Mouse (Mus musculus) limb, embryonic 12.5 days (tissue): Measurements from ENCODE around the gene Fzd4. TPM values are rescaled to one million over a fixed set of nuclear protein-coding genes. Genes with fewer than 3 reads are reported as not detected.

ENCODE experiments used
- ATAC-seq: fragments of 200-750 bp; cut with Nextera tagmentation; 2 replicates; pipeline ENCODE4 v1.8.0; 2017; ENCODE audit warnings: low read depth, moderate TSS enrichment; ENCODE audit not compliant: insufficient number of reproducible peaks, insufficient read depth, low FRiP score, low TSS enrichment
- H3K27ac ChIP-seq: fragments of 300-500 bp; sonication (generic); 2 replicates; pipeline ENCODE4 v1.5.1; 2016; ENCODE audit warnings: mild to moderate bottlenecking, moderate library complexity
- H3K27me3 ChIP-seq: fragments of 300-500 bp; sonication (generic); 2 replicates; pipeline ENCODE4 v1.6.1; 2016; ENCODE audit warnings: mild to moderate bottlenecking, moderate library complexity
- H3K36me3 ChIP-seq: fragments of 300-500 bp; sonication (generic); 2 replicates; pipeline ENCODE4 v1.6.1; 2016; ENCODE audit warnings: mild to moderate bottlenecking, moderate library complexity
- H3K4me1 ChIP-seq: fragments of 300-500 bp; sonication (generic); replicated peaks from 2 replicates; pipeline ENCODE4 v1.6.1; 2016
- H3K4me2 ChIP-seq: fragments of 300-500 bp; sonication (generic); 2 replicates; pipeline ENCODE4 v1.6.1; 2016; ENCODE audit warnings: mild to moderate bottlenecking, moderate library complexity
- H3K4me3 ChIP-seq: fragments of 300-500 bp; sonication (generic); replicated peaks from 2 replicates; pipeline ENCODE4 v1.5.1; 2016; ENCODE audit warnings: mild to moderate bottlenecking
- H3K9ac ChIP-seq: fragments of 300-500 bp; sonication (generic); replicated peaks from 2 replicates; pipeline ENCODE4 v1.6.1; 2016; ENCODE audit warnings: mild to moderate bottlenecking, moderate library complexity
- H3K9me3 ChIP-seq: fragments of 300-500 bp; sonication (generic); 2 replicates; pipeline ENCODE4 v1.6.1; 2016; ENCODE audit warnings: mild to moderate bottlenecking, moderate library complexity
- WGBS: fragments of 180-500 bp; shearing (Covaris S2); methylation state at CpG from one replicate; pipeline ENCODE4 v1.1.7; 2016; 5-methylcytosine and 5-hydroxymethylcytosine counted together
- polyA plus RNA-seq: library from polyadenylated mRNA; unstranded; fragments of >200 nt; fragmentation: Nextera tagmentation; extraction: Ambion mirVana; gene quantifications from 2 replicates; pipeline ENCODE4 v1.2.1, GENCODE M21; 2016

Fzd4 gene
- polyA plus RNA-seq, 1 experiment from 2014 or later, result 14.8 TPM

DNA sequence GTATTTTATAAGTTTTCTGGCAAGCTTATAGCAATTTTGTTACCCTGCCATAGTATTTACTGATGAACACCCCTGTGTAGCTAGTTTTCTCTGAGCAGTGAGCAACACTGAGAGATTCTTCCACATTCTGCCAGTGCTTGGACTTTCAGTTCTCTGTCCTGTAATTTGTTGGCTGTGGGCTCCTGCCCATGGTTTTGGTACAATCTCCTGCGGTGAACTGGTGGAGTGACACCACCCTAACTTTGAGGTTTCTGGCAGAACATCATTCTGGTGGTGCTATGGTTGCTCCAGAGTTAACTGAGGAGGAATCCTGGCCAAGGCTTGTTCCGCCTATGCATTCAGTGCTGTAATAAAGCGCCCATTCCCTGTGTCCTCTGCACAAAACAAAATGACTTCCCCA, 21.3 kb upstream of the Fzd4 start:
- ATAC-seq, result no peak

GRCm38 (mm10) chr7:89388981-89389380, 15.2 kb upstream of the Fzd4 start:
- Histone ChIP-seq H3K9ac (no peak overlapping the region), H3K4me1 (peaks cover 12% of the 10 kb centered on the region; the same call in 1 of the 2 replicates), H3K27me3 (no peaks in the 10 kb centered on the region), H3K4me2 (no peak overlapping the region), H3K4me3 (no peak overlapping the region), H3K27ac (no peak overlapping the region), H3K36me3 (no peaks in the 10 kb centered on the region), H3K9me3 (no peaks in the 10 kb centered on the region)
- WGBS, result 82% methylated on average over 3 of the region's 3 CpGs
- ATAC-seq, result no peak

More for the DNA sequence above, 21.3 kb upstream of the Fzd4 start:
- Histone ChIP-seq H3K27ac (no peak overlapping the region), H3K4me2 (no peak overlapping the region), H3K27me3 (no peaks in the 10 kb centered on the region), H3K4me1 (peaks cover 27% of the 10 kb centered on the region), H3K4me3 (no peak overlapping the region), H3K9ac (no peak overlapping the region), H3K9me3 (no peaks in the 10 kb centered on the region), H3K36me3 (no peaks in the 10 kb centered on the region)
- 86% methylated on average over 3 of the region's 3 CpGs for WGBS

- no peak overlapping the region for H3K4me3 ChIP-seq
- no peak overlapping the region for H3K9ac ChIP-seq
- 75% methylated on average over 2 of the region's 2 CpGs for WGBS
- no peak for ATAC-seq
- H3K27me3 ChIP-seq, result no peaks in the 10 kb centered on the region
- H3K4me1 ChIP-seq, result peaks cover 12% of the 10 kb centered on the region; the same call in 1 of the 2 replicates
- no peaks in the 10 kb centered on the region for H3K36me3 ChIP-seq
- no peak overlapping the region for H3K4me2 ChIP-seq
- no peak overlapping the region for H3K27ac ChIP-seq
- H3K9me3 ChIP-seq, result no peaks in the 10 kb centered on the region
Measured at GRCm38 (mm10) chr7:89390660-89391059, 13.5 kb upstream of the Fzd4 start.

DNA sequence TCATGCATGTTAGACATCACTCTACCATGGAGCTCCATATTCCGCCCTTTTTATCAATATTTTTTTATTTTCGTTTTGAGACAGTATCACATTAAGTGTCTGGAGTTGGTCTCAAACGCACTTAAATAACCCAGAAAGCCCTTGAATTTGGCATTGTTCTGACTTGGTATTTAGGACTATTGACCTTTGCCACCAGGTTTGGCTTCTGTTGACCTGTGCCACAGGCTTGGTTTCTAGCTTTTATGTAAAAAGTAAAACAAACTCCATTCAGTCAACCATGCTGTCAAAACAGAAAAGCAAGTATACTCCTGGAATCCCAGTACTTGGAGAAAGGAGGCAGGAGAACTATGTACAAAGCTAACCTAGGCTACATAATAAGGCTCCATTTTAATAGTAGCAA, 12.9 kb upstream of the Fzd4 start:
- H3K36me3 ChIP-seq, result no peaks in the 10 kb centered on the region
- no peak for ATAC-seq
- H3K4me1 ChIP-seq, result peaks cover 10% of the 10 kb centered on the region; the same call in 1 of the 2 replicates
- H3K27me3 ChIP-seq, result no peaks in the 10 kb centered on the region
- no peak overlapping the region for H3K4me2 ChIP-seq
- no peak overlapping the region for H3K27ac ChIP-seq
- H3K9me3 ChIP-seq, result no peaks in the 10 kb centered on the region
- 87% methylated on average over 3 of the region's 3 CpGs for WGBS
- no peak overlapping the region for H3K4me3 ChIP-seq
- no peak overlapping the region for H3K9ac ChIP-seq

- no peak overlapping the region for H3K27ac ChIP-seq
- H3K36me3 ChIP-seq, result no peaks in the 10 kb centered on the region
- no peak for ATAC-seq
- WGBS, result 79% methylated on average over 4 of the region's 4 CpGs
- no peak overlapping the region for H3K4me3 ChIP-seq
- no peak overlapping the region for H3K9ac ChIP-seq
- H3K4me1 ChIP-seq, result peaks cover 5% of the 10 kb centered on the region; the same call in 1 of the 2 replicates
- H3K9me3 ChIP-seq, result no peaks in the 10 kb centered on the region
- H3K27me3 ChIP-seq, result no peaks in the 10 kb centered on the region
- H3K4me2 ChIP-seq, result no peak overlapping the region
Measured at GRCm38 (mm10) chr7:89391831-89392230, 12.3 kb upstream of the Fzd4 start.

GRCm38 (mm10) chr7:89392388-89392787, 11.8 kb upstream of the Fzd4 start:
- Histone ChIP-seq H3K9me3 (no peaks in the 10 kb centered on the region), H3K27me3 (no peaks in the 10 kb centered on the region), H3K4me3 (no peak overlapping the region), H3K4me2 (no peak overlapping the region), H3K4me1 (no peaks in the 10 kb centered on the region), H3K36me3 (no peaks in the 10 kb centered on the region), H3K9ac (no peak overlapping the region), H3K27ac (no peak overlapping the region)
- WGBS, result 63% methylated on average over 4 of the region's 4 CpGs
- no peak for ATAC-seq

GRCm38 (mm10) chr7:89392825-89393224, 11.3 kb upstream of the Fzd4 start:
- 93% methylated on average over 1 of the region's 1 CpGs for WGBS
- Histone ChIP-seq H3K4me3 (no peak overlapping the region), H3K27ac (no peak overlapping the region), H3K36me3 (no peaks in the 10 kb centered on the region), H3K4me2 (no peak overlapping the region), H3K9ac (no peak overlapping the region), H3K9me3 (no peaks in the 10 kb centered on the region), H3K27me3 (no peaks in the 10 kb centered on the region), H3K4me1 (no peaks in the 10 kb centered on the region)
- no peak for ATAC-seq

DNA sequence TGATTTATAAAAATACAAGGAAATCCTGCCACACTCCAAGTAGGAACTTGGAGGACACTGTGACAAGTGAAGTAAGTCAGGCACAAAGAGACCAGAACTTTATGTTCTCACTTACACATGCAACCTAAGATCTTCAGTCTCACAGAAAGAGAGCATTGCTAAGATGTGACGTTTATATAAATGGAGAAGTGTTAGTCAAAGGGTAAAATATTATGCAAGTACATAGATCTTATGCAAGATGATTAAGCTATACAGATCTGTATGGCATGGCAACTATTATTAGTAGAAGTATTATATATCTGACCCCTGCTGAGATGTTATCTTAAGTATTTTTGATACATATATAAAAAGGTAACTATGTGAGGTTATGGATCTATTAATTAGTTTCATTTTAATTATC, 8.8 kb upstream of the Fzd4 start:
- Histone ChIP-seq H3K4me2 (no peak overlapping the region), H3K9ac (no peak overlapping the region)
- no peak for ATAC-seq

GRCm38 (mm10) chr7:89396386-89396785, 7.8 kb upstream of the Fzd4 start:
- no peaks in the 10 kb centered on the region for H3K9me3 ChIP-seq
- WGBS, result 77% methylated on average over 8 of the region's 8 CpGs
- no peaks in the 10 kb centered on the region for H3K36me3 ChIP-seq
- no peak for ATAC-seq
- no peak overlapping the region for H3K4me3 ChIP-seq
- no peak overlapping the region for H3K27ac ChIP-seq
- no peak overlapping the region for H3K4me2 ChIP-seq
- H3K9ac ChIP-seq, result no peak overlapping the region
- H3K27me3 ChIP-seq, result no peaks in the 10 kb centered on the region
- H3K4me1 ChIP-seq, result peaks cover 6% of the 10 kb centered on the region; the same call in 1 of the 2 replicates

More for the DNA sequence above, 8.8 kb upstream of the Fzd4 start:
- Histone ChIP-seq H3K4me1 (no peaks in the 10 kb centered on the region), H3K4me3 (no peak overlapping the region), H3K9me3 (no peaks in the 10 kb centered on the region), H3K36me3 (no peaks in the 10 kb centered on the region), H3K27ac (no peak overlapping the region), H3K27me3 (no peaks in the 10 kb centered on the region)
- 80% methylated on average over 1 of the region's 1 CpGs for WGBS

DNA sequence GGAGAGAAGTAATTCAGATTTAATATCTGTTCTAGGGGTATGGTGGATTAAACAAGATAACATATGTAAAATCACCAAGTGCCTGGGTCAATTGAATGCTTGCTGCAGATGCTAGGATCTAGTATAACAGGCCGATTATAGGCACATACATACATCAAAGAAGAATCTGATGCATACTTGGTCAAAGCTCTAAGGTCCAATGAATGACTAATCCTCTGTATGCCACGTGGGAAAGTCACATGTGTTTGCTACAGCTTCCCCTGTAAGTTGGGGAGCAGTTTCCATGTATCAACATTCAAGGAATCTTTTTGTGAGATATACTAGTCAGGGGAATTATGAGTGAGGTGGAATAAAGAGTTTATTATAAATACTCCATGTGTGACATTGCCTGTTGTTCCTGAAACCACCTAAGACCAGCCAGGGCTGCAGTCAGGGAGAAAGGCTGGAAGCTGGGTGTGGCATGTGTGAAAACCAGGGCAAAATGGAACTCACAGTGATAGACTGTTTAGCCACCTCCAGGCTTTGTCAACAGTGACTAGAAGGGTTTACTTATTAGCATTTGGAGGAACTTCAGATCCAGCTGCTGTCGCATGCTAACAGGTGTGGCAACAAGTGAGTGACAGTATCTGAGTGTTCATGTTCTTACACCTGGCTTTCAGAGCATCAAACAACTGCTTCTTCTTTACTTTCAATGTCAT, 6.2 kb upstream of the Fzd4 start:
- Histone ChIP-seq H3K4me3 (no peak overlapping the region), H3K27ac (no peak overlapping the region), H3K36me3 (no peaks in the 10 kb centered on the region), H3K27me3 (peaks cover 4% of the 10 kb centered on the region; the same call in 1 of the 2 replicates), H3K4me2 (no peak overlapping the region), H3K9ac (no peak overlapping the region), H3K9me3 (no peaks in the 10 kb centered on the region), H3K4me1 (peaks cover 13% of the 10 kb centered on the region)
- 67% methylated on average over 3 of the region's 3 CpGs for WGBS
- no peak for ATAC-seq

DNA sequence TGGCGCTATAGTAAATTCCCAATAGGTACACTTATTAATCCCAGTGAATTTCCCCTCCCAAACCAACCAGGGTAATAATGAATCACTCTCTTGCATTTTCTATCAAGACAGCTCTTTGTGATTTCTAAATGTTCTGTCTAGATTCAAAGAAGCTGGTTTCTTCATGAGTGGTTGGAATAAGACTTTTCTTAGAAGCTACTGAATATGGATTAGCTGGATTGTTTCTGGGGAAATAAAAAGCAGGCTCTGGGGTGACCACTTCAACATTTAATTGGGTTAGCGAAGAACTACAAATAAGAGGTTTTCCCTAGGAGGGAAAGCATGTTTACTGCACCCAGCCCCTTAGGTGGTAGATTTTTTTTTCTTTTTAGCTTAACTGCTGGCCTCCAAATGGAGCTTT, 3.4 kb upstream of the Fzd4 start:
- H3K4me1 ChIP-seq, result peaks cover 16% of the 10 kb centered on the region
- H3K4me3 ChIP-seq, result no peak overlapping the region
- 68% methylated on average over 2 of the region's 2 CpGs for WGBS
- no peak overlapping the region for H3K4me2 ChIP-seq
- H3K27ac ChIP-seq, result no peak overlapping the region
- peaks cover 4% of the 10 kb centered on the region; the same call in 1 of the 2 replicates for H3K27me3 ChIP-seq
- no peaks in the 10 kb centered on the region for H3K36me3 ChIP-seq
- no peak overlapping the region for H3K9ac ChIP-seq
- no peak for ATAC-seq
- H3K9me3 ChIP-seq, result no peaks in the 10 kb centered on the region
